Mouse (Mus musculus) cerebellum, adult (tissue): Measurements from ENCODE around the gene Trex1.

Experiments
- ATAC-seq: cut with Nextera tagmentation; 2 replicates; pipeline ENCODE4 v1.9.2; 2017; ENCODE audit warnings: mild to moderate bottlenecking, moderate library complexity, mixed read lengths; ENCODE audit not compliant: insufficient number of reproducible peaks, low FRiP score, low TSS enrichment

The Trex1 gene

GRCm38 (mm10) chr9:109022866-109023685, 36.5 kb downstream of the Trex1 start:
- ATAC-seq, result no peak

DNA sequence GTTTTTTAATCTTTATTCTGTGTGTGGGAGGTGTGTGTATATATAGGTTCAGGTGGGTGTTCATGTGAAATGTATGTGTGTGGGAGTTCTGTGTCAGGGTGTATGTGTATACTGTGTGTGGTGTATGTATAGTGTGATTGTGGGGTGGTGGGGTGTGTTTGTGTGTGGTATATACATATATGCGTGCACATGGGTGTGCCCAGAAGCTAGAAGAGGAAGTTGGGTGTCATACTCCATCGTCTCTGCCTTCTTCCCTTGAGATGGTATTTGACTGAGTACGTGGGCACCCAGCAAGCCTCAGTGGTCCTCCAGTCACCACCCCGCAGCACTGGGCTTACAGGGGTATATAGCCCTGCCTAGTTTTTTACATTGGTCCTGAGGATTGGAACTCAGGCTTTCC, 38.1 kb downstream of the Trex1 start:
- no peak for ATAC-seq

DNA sequence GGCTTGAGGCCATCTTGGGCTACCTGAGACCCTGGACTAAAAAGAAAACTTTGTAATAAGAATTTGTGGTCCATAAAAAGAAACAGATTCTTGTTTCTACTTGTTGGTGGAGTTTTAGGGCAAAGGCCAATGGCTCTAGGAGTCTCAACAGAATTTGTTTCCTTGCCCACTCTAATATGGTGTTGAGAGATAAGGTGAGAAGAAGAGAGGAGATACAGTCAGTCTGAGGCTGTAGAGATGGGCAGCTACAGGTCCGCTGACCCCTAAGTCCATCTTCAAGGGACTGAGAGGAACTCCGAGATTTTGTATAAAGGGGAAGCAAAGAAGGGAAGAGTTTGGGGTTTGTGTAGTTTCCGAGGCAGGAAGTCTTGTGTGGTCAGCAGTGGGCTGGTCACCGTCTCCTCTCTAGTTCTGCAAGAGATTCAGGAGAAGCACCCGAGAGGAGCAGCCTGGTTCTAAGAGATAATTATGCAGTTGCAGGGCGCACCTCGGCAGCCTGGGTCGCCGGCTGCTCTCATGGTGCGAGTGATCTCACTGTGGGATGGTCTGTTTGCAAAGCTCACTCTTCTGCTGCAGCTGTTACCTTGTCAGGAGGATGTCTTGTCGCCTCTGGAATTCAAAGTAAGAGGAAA, 42.4 kb downstream of the Trex1 start:
- no peak for ATAC-seq

DNA sequence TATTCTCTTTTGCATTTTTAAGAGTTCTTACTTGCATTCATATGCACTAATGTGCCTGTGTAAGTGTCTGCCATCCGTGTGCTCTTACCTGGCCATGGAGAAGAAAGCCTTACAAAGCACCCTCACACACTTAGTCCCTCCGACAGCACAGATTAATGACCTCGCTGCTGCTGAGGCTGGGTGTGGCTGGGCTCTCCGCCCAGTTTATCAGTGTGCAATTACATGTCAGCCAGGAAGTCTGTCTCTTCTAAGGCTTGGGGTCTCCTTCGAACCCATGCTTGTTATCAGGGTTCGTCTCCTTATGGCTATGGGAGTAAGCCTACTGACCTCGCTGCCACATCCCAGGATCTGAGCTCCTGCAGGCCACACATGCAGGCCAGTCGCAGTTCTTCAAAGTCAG, 44.1 kb downstream of the Trex1 start:
- ATAC-seq, result no peak

GRCm38 (mm10) chr9:109010316-109010690, 49.2 kb downstream of the Trex1 start:
- no peak for ATAC-seq

DNA sequence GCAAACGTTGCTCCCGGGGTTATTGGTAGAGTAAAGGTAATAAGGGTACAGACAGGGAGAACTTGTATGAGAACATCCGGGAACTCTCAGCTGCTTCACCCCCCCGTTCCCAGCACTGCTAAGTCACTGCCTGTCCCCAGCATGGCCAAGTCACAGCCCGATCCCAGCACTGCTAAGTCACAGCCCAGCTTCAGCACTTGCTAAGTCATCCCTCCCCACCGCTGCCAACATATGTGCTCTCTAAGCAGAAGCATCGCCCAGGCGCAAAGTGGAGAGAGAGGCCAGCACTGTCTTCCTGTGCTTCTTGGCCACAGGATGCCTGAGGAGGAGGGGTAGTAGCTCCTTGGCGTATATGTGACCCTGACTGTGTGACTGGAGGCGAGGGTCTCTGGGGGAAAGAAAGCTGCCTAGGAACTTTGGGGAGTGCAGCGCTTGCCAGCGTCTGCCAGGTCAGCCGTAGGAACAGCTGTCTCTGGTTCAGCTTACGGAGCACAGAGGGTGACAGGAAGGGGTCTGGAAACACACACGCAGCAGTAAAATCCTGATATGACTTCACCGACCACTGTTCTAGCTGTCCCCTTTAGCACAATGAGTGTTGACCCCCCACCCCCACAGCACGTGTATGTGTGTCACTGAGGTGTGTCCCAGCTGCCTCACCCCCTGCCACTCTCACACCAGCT, 49.8 kb downstream of the Trex1 start:
- no peak for ATAC-seq

DNA sequence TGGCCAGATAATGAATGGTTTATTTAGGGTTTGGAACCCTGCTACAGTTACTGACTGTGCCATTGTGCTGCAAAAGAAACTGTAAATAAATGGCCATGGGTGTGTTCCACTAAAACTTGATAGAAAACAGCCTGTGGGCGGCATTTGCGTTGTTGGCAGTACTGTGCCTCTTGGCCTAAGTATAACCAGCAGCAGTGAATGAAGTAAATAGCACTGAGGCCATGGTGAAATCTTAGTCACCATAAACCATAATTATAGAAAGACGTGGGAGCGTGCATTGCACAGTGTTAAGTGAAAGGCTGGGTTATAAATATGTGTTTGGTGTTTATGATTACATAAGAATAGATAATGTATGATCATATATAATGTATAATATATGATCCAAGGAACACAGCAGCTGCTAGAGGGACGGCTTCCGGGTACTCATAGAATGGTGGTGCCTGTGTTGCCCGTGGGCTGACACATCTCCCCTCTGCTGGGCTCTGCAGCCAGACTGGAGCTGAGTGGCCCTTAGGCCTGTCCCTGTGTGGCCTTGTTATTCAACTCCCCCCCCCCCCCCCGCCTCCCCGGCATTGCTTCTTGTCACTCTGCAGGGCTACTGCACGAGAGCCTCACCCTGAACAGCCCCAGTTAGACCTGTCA, 50.4 kb downstream of the Trex1 start:
- no peak for ATAC-seq

DNA sequence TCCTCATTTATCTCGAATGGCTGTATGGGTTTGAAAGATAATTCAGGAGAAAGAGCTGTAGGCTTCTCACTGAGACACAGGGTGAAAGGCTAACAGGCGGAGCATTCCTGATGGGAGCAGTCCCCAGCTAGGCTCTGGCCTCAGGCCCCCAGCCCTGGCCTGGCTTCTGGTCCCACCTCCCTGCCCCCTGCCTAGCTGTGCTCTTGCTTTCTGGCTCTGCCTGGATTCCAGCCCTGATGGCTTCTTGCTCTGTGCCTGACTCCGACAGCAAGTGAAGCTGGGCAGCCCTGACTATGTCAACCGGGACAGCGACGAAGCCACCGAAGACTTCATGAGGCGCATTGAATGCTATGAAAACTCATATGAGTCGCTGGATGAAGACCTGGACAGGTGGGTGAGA, 51.5 kb downstream of the Trex1 start:
- no peak for ATAC-seq
